Mouse (Mus musculus) small intestine, adult 2 months (tissue): ENCODE results near the gene Gm20388.

Source experiments
- CTCF ChIP-seq: fragments of 200-500 bp; IDR thresholded peaks from 2 replicates; pipeline ENCODE4 v1.5.1; 2012; ENCODE audit warnings: low read depth, mild to moderate bottlenecking, control low read depth, inconsistent platforms, low read length, moderate library complexity, mixed read lengths; ENCODE audit not compliant: insufficient replicate concordance, insufficient read length; ENCODE audit errors: extremely low read depth
- POLR2A ChIP-seq: fragments of 200-500 bp; IDR thresholded peaks from 2 replicates; pipeline ENCODE4 v1.6.1; 2012; ENCODE audit warnings: low read depth, mild to moderate bottlenecking, control low read depth, inconsistent platforms, low read length, moderate library complexity

DNA sequence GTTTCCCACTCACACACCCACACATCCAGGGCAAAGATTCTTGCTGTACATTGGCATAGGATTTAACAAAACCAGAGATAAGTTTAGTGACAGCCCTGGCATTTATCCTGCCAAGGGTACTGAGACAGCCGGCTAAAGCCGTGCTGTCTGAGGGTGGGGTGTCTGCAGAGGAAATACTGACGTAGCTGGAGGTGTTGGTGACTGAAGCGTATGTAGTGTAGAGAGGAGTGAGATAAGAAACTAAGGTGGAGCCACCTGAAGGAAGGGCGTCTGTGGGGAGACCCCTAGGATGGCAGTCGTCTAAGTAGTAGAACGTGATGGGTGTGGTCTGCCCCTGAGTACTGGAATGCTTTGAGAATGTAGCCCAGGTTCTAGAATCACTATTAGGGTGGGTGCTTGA is 1941.8 kb downstream of the Gm20388 start:
- TF ChIP-seq CTCF (no peak), POLR2A (no peak)
